Mouse (Mus musculus): ENCODE data around the gene Btbd3.

Btbd3 gene

GRCm38 (mm10) chr2:138256411-138256810 lies at the start of gene Btbd3:
Gene Btbd3, plus strand, starts transcription at chr2:138256565.
- peak; percentile 94 for DNase-seq (ENCODE audit: low spot score)

- DNase-seq (ENCODE audit: low spot score): peak; percentile 60
Measured at GRCm38 (mm10) chr2:138215561-138215960, 40.8 kb upstream of the Btbd3 start.

- DNase-seq (ENCODE audit: low spot score): no peak
Measured at GRCm38 (mm10) chr2:138220269-138220668, 36.1 kb upstream of the Btbd3 start.

- DNase-seq (ENCODE audit: low spot score): peak; percentile 57
Measured at GRCm38 (mm10) chr2:138232247-138232646, 24.1 kb upstream of the Btbd3 start.

- DNase-seq (ENCODE audit: low spot score): no peak
Measured at GRCm38 (mm10) chr2:138236149-138236548, 20.2 kb upstream of the Btbd3 start.

- DNase-seq (ENCODE audit: low spot score): peak; percentile 31
Measured at GRCm38 (mm10) chr2:138242452-138242851, 13.9 kb upstream of the Btbd3 start.

- DNase-seq (ENCODE audit: low spot score): peak; percentile 13
Measured at GRCm38 (mm10) chr2:138245631-138246289, 10.6 kb upstream of the Btbd3 start.

GRCm38 (mm10) chr2:138247986-138248385 lies 8.4 kb upstream of the Btbd3 start:
- DNase-seq (ENCODE audit: low spot score): no peak

GRCm38 (mm10) chr2:138256851-138257471 lies 596 bp downstream of the Btbd3 start:
- DNase-seq (ENCODE audit: low spot score): peak; percentile 33

- DNase-seq (ENCODE audit: low spot score): peak; percentile 48
Measured at GRCm38 (mm10) chr2:138257692-138258315, 1.4 kb downstream of the Btbd3 start.

GRCm38 (mm10) chr2:138261140-138261539 lies 4.8 kb downstream of the Btbd3 start:
- DNase-seq (ENCODE audit: low spot score): no peak

GRCm38 (mm10) chr2:138262885-138263284 lies 6.5 kb downstream of the Btbd3 start:
- DNase-seq (ENCODE audit: low spot score): no peak

- no peak for DNase-seq (ENCODE audit: low spot score)
Measured at GRCm38 (mm10) chr2:138265356-138266005, 9.1 kb downstream of the Btbd3 start.

- no peak for DNase-seq (ENCODE audit: low spot score)
Measured at GRCm38 (mm10) chr2:138266679-138267078, 10.3 kb downstream of the Btbd3 start.

- DNase-seq (ENCODE audit: low spot score): no peak
Measured at GRCm38 (mm10) chr2:138267852-138268513, 11.6 kb downstream of the Btbd3 start.

- no peak for DNase-seq (ENCODE audit: low spot score)
Measured at GRCm38 (mm10) chr2:138269330-138269729, 13.0 kb downstream of the Btbd3 start.

- DNase-seq (ENCODE audit: low spot score): no peak
Measured at GRCm38 (mm10) chr2:138273404-138274073, 17.2 kb downstream of the Btbd3 start.

- DNase-seq (ENCODE audit: low spot score): no peak
Measured at GRCm38 (mm10) chr2:138274086-138274485, 17.7 kb downstream of the Btbd3 start.

- DNase-seq (ENCODE audit: low spot score): peak; percentile 71
Measured at GRCm38 (mm10) chr2:138277842-138278691, 21.7 kb downstream of the Btbd3 start.

GRCm38 (mm10) chr2:138278853-138279640 lies 22.7 kb downstream of the Btbd3 start:
- DNase-seq (ENCODE audit: low spot score): no peak

Data from urinary bladder, postnatal 14 days (tissue).